Mouse (Mus musculus): ENCODE data around the gene Tada2a. TPM values are rescaled to one million over a fixed set of nuclear protein-coding genes. Genes with fewer than 3 reads are reported as not detected.

The Tada2a gene
- total and polyA plus RNA-seq, 2 experiments from 2014 or later = 24.8 to 30.1 TPM

- Histone ChIP-seq H3K4me3 (ENCODE audit: low read depth, low read length) (no peak overlapping the region), H3K9me3 (ENCODE audit: low read length) (no peaks in the 10 kb centered on the region), H3K9ac (no peak overlapping the region), H3K27me3 (ENCODE audit: insufficient read depth, low read length) (no peaks in the 10 kb centered on the region), H3K4me1 (ENCODE audit: insufficient read depth) (no peaks in the 10 kb centered on the region), H3K36me3 (ENCODE audit: insufficient read depth) (no peaks in the 10 kb centered on the region), H3K4me2 (ENCODE audit: low read depth) (no peak overlapping the region), H3K27ac (ENCODE audit: low read depth, low read length) (no peak overlapping the region)
- DNase-seq (no peak), ATAC-seq (no peak)
- 77% methylated on average over 7 of the region's 7 CpGs for WGBS
- TF ChIP-seq CTCF (IDR thresholded peaks at IDR 0.05; ENCODE audit: low read depth) = no peak
These were observed 76.3 kb downstream of the Tada2a start for GRCm38 (mm10) chr11:84053055-84053454.

- no peak overlapping the region for H3K4me2 ChIP-seq (ENCODE audit: low read depth)
- peak; percentile 44; the same call in 1 of the 2 replicates for ATAC-seq
- no peaks in the 10 kb centered on the region for H3K36me3 ChIP-seq (ENCODE audit: insufficient read depth)
- H3K4me1 ChIP-seq (ENCODE audit: insufficient read depth) = peaks cover 5% of the 10 kb centered on the region; the same call in 1 of the 2 replicates
- H3K27me3 ChIP-seq (ENCODE audit: insufficient read depth, low read length) = no peaks in the 10 kb centered on the region
- peak; percentile 57 for DNase-seq
- H3K9me3 ChIP-seq (ENCODE audit: low read length) = no peaks in the 10 kb centered on the region
- TF ChIP-seq CTCF (IDR thresholded peaks at IDR 0.05; ENCODE audit: low read depth) = no peak
- no peak overlapping the region for H3K4me3 ChIP-seq (ENCODE audit: low read depth, low read length)
- H3K27ac ChIP-seq (ENCODE audit: low read depth, low read length) = no peak overlapping the region
- 49% methylated on average over 10 of the region's 10 CpGs for WGBS
- no peak overlapping the region for H3K9ac ChIP-seq
These were observed 81.0 kb downstream of the Tada2a start for GRCm38 (mm10) chr11:84048411-84048810.

GRCm38 (mm10) chr11:84047270-84047669 is 82.1 kb downstream of the Tada2a start:
- H3K4me1 ChIP-seq (ENCODE audit: insufficient read depth) = peaks cover 14% of the 10 kb centered on the region
- TF ChIP-seq CTCF (IDR thresholded peaks at IDR 0.05; ENCODE audit: low read depth) = no peak
- no peak overlapping the region for H3K4me2 ChIP-seq (ENCODE audit: low read depth)
- no peak overlapping the region for H3K4me3 ChIP-seq (ENCODE audit: low read depth, low read length)
- DNase-seq (no peak), ATAC-seq (no peak)
- H3K36me3 ChIP-seq (ENCODE audit: insufficient read depth) = no peaks in the 10 kb centered on the region
- no peak overlapping the region for H3K9ac ChIP-seq
- H3K9me3 ChIP-seq (ENCODE audit: low read length) = no peaks in the 10 kb centered on the region
- 53% methylated on average over 4 of the region's 4 CpGs for WGBS
- no peaks in the 10 kb centered on the region for H3K27me3 ChIP-seq (ENCODE audit: insufficient read depth, low read length)
- no peak overlapping the region for H3K27ac ChIP-seq (ENCODE audit: low read depth, low read length)

- H3K9me3 ChIP-seq (ENCODE audit: low read length) = no peaks in the 10 kb centered on the region
- H3K9ac ChIP-seq = no peak overlapping the region
- no peak overlapping the region for H3K4me3 ChIP-seq (ENCODE audit: low read depth, low read length)
- no peaks in the 10 kb centered on the region for H3K27me3 ChIP-seq (ENCODE audit: insufficient read depth, low read length)
- no peak overlapping the region for H3K27ac ChIP-seq (ENCODE audit: low read depth, low read length)
- no peak overlapping the region for H3K4me2 ChIP-seq (ENCODE audit: low read depth)
- peaks cover 14% of the 10 kb centered on the region for H3K4me1 ChIP-seq (ENCODE audit: insufficient read depth)
- WGBS = 39% methylated on average over 1 of the region's 1 CpGs
- H3K36me3 ChIP-seq (ENCODE audit: insufficient read depth) = peaks cover 17% of the 10 kb centered on the region
- no peak for ATAC-seq
- no peak for TF ChIP-seq CTCF (IDR thresholded peaks at IDR 0.05; ENCODE audit: low read depth)
- DNase-seq = no peak
These were observed 84.4 kb downstream of the Tada2a start for GRCm38 (mm10) chr11:84044988-84045387.

- peak; percentile 87 for DNase-seq
- H3K9ac ChIP-seq = peak overlapping the region; percentile 2; the same call in 1 of the 2 replicates
- ATAC-seq = peak; percentile 93
- H3K36me3 ChIP-seq (ENCODE audit: insufficient read depth) = peaks cover 33% of the 10 kb centered on the region
- no peaks in the 10 kb centered on the region for H3K27me3 ChIP-seq (ENCODE audit: insufficient read depth, low read length)
- no peak overlapping the region; the same call in 1 of the 2 replicates for H3K4me2 ChIP-seq (ENCODE audit: low read depth)
- TF ChIP-seq CTCF (IDR thresholded peaks at IDR 0.05; ENCODE audit: low read depth) = peak; percentile 16; the same call in 1 of the 2 replicates
- 10% methylated on average over 14 of the region's 14 CpGs for WGBS
- peak overlapping the region; percentile 75 for H3K27ac ChIP-seq (ENCODE audit: low read depth, low read length)
- peaks cover 14% of the 10 kb centered on the region for H3K4me1 ChIP-seq (ENCODE audit: insufficient read depth)
- no peak overlapping the region for H3K4me3 ChIP-seq (ENCODE audit: low read depth, low read length)
- no peaks in the 10 kb centered on the region for H3K9me3 ChIP-seq (ENCODE audit: low read length)
These were observed 86.3 kb downstream of the Tada2a start for GRCm38 (mm10) chr11:84042808-84043762.

GRCm38 (mm10) chr11:84040621-84041020 is 88.8 kb downstream of the Tada2a start:
- ATAC-seq (no peak), DNase-seq (no peak)
- Histone ChIP-seq H3K36me3 (ENCODE audit: insufficient read depth) (peaks cover 40% of the 10 kb centered on the region), H3K4me3 (ENCODE audit: low read depth, low read length) (no peak overlapping the region), H3K9me3 (ENCODE audit: low read length) (no peaks in the 10 kb centered on the region), H3K27ac (ENCODE audit: low read depth, low read length) (no peak overlapping the region), H3K4me1 (ENCODE audit: insufficient read depth) (peaks cover 14% of the 10 kb centered on the region), H3K27me3 (ENCODE audit: insufficient read depth, low read length) (no peaks in the 10 kb centered on the region), H3K4me2 (ENCODE audit: low read depth) (no peak overlapping the region), H3K9ac (no peak overlapping the region)
- TF ChIP-seq CTCF (IDR thresholded peaks at IDR 0.05; ENCODE audit: low read depth) = no peak
- 48% methylated on average over 6 of the region's 6 CpGs for WGBS

GRCm38 (mm10) chr11:84033671-84034070 is 95.7 kb downstream of the Tada2a start:
- Histone ChIP-seq H3K27ac (ENCODE audit: low read depth, low read length) (no peak overlapping the region), H3K4me3 (ENCODE audit: low read depth, low read length) (no peak overlapping the region), H3K9ac (no peak overlapping the region), H3K4me2 (ENCODE audit: low read depth) (no peak overlapping the region), H3K36me3 (ENCODE audit: insufficient read depth) (peaks cover 61% of the 10 kb centered on the region), H3K4me1 (ENCODE audit: insufficient read depth) (no peaks in the 10 kb centered on the region), H3K9me3 (ENCODE audit: low read length) (no peaks in the 10 kb centered on the region), H3K27me3 (ENCODE audit: insufficient read depth, low read length) (no peaks in the 10 kb centered on the region)
- no peak for ATAC-seq
- TF ChIP-seq CTCF (IDR thresholded peaks at IDR 0.05; ENCODE audit: low read depth) = no peak
- WGBS = 89% methylated on average over 5 of the region's 5 CpGs
- DNase-seq = no peak

Measured in forebrain, postnatal 0 days (tissue).